Mouse (Mus musculus) hindbrain, embryonic 10.5 days (tissue): ENCODE data around the gene Dennd2c. TPM values are rescaled to one million over a fixed set of nuclear protein-coding genes. Genes with fewer than 3 reads are reported as not detected.
A peak's percentile ranks its signal among the peaks of the same experiment; 100 is the strongest.
"Not testable (repeated sequence)": the region's sequence is repeated elsewhere in the genome, so short reads cannot be mapped to it uniquely, and the experiment has no call there.

ENCODE experiments used
- DNase-seq: peaks from one replicate; pipeline ENCODE4 v3.0.0-alpha.2; 2017; ENCODE audit warnings: low spot score
- H3K27ac ChIP-seq: fragments of 300-500 bp; sonication (generic); 2 replicates; pipeline ENCODE4 v1.5.1; 2016; ENCODE audit warnings: mild to moderate bottlenecking, moderate library complexity
- H3K27me3 ChIP-seq: fragments of 300-500 bp; sonication (generic); 2 replicates; pipeline ENCODE4 v1.6.1; 2016; ENCODE audit warnings: mild to moderate bottlenecking; ENCODE audit not compliant: poor library complexity, insufficient read depth, severe bottlenecking
- H3K36me3 ChIP-seq: fragments of 300-500 bp; sonication (generic); 2 replicates; pipeline ENCODE4 v1.6.1; 2016; ENCODE audit warnings: mild to moderate bottlenecking, moderate library complexity
- H3K4me1 ChIP-seq: fragments of 300-500 bp; sonication (generic); replicated peaks from 2 replicates; pipeline ENCODE4 v1.6.1; 2016; ENCODE audit warnings: mild to moderate bottlenecking
- H3K4me3 ChIP-seq: fragments of 300-500 bp; sonication (generic); 2 replicates; pipeline ENCODE4 v1.5.1; 2016; ENCODE audit warnings: mild to moderate bottlenecking, moderate library complexity
- H3K9me3 ChIP-seq: fragments of 300-500 bp; sonication (generic); 2 replicates; pipeline ENCODE4 v1.6.1; 2016; ENCODE audit warnings: mild to moderate bottlenecking, moderate library complexity
- WGBS: fragments of 180-500 bp; shearing (Covaris S2); methylation state at CpG from one replicate; pipeline ENCODE4 v1.1.7; 2016; 5-methylcytosine and 5-hydroxymethylcytosine counted together
- polyA plus RNA-seq: library from polyadenylated mRNA; unstranded; fragments of >200 nt; fragmentation: Nextera tagmentation; extraction: Ambion mirVana; gene quantifications from 2 replicates; pipeline ENCODE4 v1.2.1, GENCODE M21; 2016

The Dennd2c gene
- polyA plus RNA-seq, 1 experiment from 2014 or later: 1.7 TPM

- Histone ChIP-seq H3K9me3 (no peaks in the 10 kb centered on the region), H3K4me3 (no peak overlapping the region), H3K27ac (no peak overlapping the region), H3K27me3 (no peaks in the 10 kb centered on the region), H3K36me3 (no peaks in the 10 kb centered on the region), H3K4me1 (peaks cover 8% of the 10 kb centered on the region)
- DNase-seq: no peak
- 85% methylated on average over 4 of the region's 4 CpGs for WGBS
These were observed 45.4 kb downstream of the Dennd2c start for GRCm38 (mm10) chr3:103147775-103148174.

DNA sequence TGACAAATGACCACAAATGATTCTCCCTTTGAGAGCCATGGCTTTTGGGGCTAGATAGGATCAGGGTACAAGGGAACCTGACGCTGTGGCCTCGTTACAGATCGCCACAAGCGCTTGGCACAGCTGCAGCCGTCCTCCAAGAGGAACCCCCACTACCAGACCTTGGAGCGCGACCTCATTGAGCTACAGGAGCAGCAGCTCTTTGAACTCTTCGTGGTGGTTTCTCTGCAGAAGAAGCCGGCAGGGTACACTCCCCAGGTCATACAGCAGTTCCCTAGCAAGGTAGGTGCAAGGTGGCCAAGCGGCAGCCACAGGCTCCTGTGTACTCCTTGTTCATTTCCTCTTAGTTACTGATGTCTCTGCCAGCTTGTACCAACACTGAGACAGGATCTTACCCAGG lies 46.5 kb downstream of the Dennd2c start:
- Histone ChIP-seq H3K27ac (no peak overlapping the region), H3K4me3 (no peak overlapping the region), H3K4me1 (peaks cover 8% of the 10 kb centered on the region), H3K27me3 (no peaks in the 10 kb centered on the region), H3K36me3 (0 out of 2 replicates have a peak, but pooled peaks cover 3% of the 10 kb centered on the region), H3K9me3 (no peaks in the 10 kb centered on the region)
- WGBS: 83% methylated on average over 10 of the region's 10 CpGs
- DNase-seq: no peak

- Histone ChIP-seq H3K27ac (no peak overlapping the region), H3K4me1 (no peaks in the 10 kb centered on the region), H3K27me3 (no peaks in the 10 kb centered on the region), H3K9me3 (no peaks in the 10 kb centered on the region), H3K36me3 (0 out of 2 replicates have a peak, but pooled peaks cover 3% of the 10 kb centered on the region), H3K4me3 (no peak overlapping the region)
- no peak for DNase-seq
These were observed 51.4 kb downstream of the Dennd2c start for GRCm38 (mm10) chr3:103153761-103154160.

DNA sequence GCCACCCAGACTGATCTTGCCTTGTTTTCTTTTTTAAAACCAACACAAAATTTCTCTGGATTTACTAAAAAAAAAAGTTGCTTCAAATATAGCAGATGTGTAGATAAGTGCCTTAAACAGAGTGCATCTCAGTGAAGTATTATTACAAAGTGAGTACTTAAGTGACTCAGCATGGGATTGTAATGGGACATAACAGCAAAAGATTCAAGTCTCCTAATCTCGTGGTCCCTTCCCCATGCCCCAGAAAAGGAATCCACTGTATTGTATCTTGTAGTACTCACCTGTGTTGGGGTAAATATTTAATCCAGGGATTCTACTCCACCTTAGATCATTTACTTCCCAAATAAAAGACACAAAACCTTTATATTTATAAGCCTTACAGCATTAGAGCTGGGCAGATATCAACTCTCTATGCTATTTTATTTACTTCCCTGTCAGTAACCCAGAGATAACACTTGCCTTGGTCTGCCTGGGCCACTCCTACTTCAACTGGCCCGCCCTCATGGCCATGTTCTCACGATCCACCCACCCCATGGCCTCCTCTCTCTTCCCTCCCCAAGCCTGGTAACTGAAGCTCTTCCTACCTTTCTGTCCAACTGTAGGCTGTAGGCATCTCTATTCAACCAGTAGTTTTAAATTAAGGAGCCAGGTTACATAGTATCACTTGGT lies 57.0 kb downstream of the Dennd2c start:
- Histone ChIP-seq H3K9me3 (no peaks in the 10 kb centered on the region), H3K27me3 (no peaks in the 10 kb centered on the region), H3K4me3 (no peak overlapping the region), H3K27ac (no peak overlapping the region), H3K4me1 (no peaks in the 10 kb centered on the region), H3K36me3 (no peaks in the 10 kb centered on the region)
- no peak for DNase-seq
- WGBS: 64% methylated on average over 3 of the region's 3 CpGs

DNA sequence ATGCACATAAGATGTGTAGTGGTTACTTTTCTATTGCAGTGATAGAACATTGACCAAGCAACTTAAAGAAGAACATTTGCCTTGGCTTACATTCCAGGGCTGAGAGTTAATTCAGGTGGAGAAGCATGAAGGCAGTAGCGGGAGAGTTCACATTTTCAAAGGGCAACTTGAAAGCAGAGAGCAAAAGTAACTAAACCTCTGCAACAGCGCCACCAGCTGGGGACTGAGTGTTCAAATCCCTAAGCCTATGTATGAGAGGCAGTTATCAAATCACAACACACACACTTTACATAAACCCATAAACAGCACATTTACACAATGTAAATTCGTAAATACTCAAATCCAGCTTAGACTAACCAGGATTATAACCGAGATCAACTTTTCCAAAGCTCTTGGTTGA lies 67.4 kb downstream of the Dennd2c start:
- Histone ChIP-seq H3K4me1 (peaks cover 17% of the 10 kb centered on the region), H3K9me3 (no peaks in the 10 kb centered on the region), H3K36me3 (peaks cover 17% of the 10 kb centered on the region), H3K27me3 (no peaks in the 10 kb centered on the region), H3K4me3 (no peak overlapping the region), H3K27ac (no peak overlapping the region)
- WGBS: 11% methylated on average over 4 of the region's 4 CpGs
- peak; percentile 76 for DNase-seq

DNA sequence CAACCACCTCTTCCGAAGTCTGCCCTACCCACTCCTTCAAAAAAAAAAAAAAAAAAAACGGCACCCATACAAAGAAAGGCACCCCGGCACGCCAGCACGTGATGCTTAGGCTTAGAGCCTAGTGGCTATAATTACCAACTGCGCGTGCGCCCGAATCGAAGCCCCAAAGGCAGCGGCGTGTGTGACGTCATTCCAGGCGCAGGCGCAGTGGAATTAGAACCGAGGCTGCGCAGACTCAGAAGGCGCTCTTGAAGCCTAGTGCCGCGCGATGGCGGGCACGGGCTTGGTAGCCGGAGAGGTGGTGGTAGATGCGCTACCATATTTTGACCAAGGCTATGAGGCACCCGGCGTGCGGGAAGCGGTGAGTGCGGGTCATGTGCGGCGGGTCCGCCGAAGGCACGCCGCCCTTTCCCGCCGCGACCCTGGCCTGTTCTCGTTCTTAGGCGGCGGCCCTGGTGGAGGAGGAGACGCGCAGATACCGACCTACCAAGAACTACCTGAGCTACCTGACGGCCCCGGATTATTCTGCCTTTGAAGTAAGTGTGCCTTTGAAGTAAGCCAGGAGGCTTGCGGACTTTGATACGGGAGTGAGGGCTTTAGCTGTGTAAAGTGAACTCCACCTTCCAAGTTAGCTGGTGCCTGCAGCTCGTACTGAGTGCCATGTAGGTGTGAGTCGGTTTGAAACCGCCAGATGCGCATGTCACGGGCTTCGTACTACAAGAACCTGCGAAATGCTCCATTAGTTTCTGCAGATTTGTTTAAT lies 69.3 kb downstream of the Dennd2c start, which contains the start of gene Bcas2:
Bcas2 (plus strand) TSS at position 151 of the 763 bp plus-strand sequence.
- Histone ChIP-seq H3K4me3 (peak within 1 kb of the TSS; percentile 90), H3K27ac (peak within 1 kb of the TSS; percentile 94), H3K27me3 (no peaks in the 10 kb centered on the region), H3K4me1 (peaks cover 17% of the 10 kb centered on the region), H3K36me3 (peaks cover 36% of the 10 kb centered on the region), H3K9me3 (no peaks in the 10 kb centered on the region)
- DNase-seq: peak; percentile 98
- under 1% methylated on average over 56 of the region's 56 CpGs for WGBS

GRCm38 (mm10) chr3:103172615-103173014 lies 70.2 kb downstream of the Dennd2c start:
- H3K9me3 ChIP-seq: no peaks in the 10 kb centered on the region
- H3K36me3 ChIP-seq: peaks cover 45% of the 10 kb centered on the region
- peaks cover 17% of the 10 kb centered on the region for H3K4me1 ChIP-seq
- peak overlapping the region; percentile 90 for H3K4me3 ChIP-seq
- H3K27ac ChIP-seq: peak overlapping the region; percentile 94; the same call in 1 of the 2 replicates
- H3K27me3 ChIP-seq: no peaks in the 10 kb centered on the region
- WGBS: 72% methylated on average over 5 of the region's 5 CpGs
- DNase-seq: no peak

GRCm38 (mm10) chr3:103176740-103177139 lies 74.3 kb downstream of the Dennd2c start:
- DNase-seq: no peak
- Histone ChIP-seq H3K4me1 (peaks cover 11% of the 10 kb centered on the region), H3K36me3 (peaks cover 70% of the 10 kb centered on the region), H3K4me3 (no peak overlapping the region), H3K27me3 (no peaks in the 10 kb centered on the region), H3K27ac (no peak overlapping the region), H3K9me3 (no peaks in the 10 kb centered on the region)
- 91% methylated on average over 4 of the region's 4 CpGs for WGBS

DNA sequence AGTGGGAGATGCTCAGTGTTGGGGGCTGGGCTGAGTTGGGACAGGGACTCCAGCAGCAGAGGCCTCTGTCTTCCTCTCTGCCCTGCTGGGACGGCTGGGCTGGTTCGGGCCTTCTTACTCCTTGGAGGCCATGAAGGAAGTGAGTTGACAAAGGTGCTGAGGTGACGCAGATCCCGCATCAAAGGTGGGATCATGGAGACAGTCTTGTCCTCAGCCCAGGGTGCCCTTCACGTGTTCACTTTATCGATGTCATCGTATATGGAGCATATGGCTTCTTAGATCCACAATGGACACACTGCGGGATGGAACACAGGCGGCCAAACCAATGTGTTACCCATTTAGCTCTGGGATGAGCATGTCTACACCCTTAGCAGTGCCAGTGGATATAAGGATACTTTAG lies 77.1 kb downstream of the Dennd2c start:
- no peak overlapping the region for H3K4me3 ChIP-seq
- no peaks in the 10 kb centered on the region for H3K9me3 ChIP-seq
- no peaks in the 10 kb centered on the region for H3K4me1 ChIP-seq
- H3K36me3 ChIP-seq: peaks cover 55% of the 10 kb centered on the region
- 93% methylated on average over 9 of the region's 9 CpGs for WGBS
- DNase-seq: no peak
- H3K27ac ChIP-seq: no peak overlapping the region
- no peaks in the 10 kb centered on the region for H3K27me3 ChIP-seq

DNA sequence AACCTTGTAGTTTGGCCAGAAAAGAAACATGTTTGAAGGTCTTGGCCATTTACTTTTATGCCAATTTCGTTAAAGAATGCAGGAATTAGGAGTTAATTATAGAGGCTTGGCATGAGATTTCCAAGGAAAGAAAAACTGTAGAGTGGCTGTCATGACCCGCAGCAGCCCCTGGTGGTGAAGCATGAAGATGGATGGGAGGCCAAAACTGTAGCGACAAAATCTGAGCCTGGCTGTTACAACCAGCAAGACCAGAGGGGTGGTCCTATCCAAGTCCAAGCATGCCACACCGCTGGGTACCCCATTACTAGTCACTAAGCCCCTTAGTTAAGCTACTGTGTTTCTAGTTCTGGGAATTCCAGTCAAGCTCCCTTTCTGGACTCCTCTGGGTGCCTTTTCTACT lies 78.8 kb downstream of the Dennd2c start:
- H3K4me3 ChIP-seq: no peak overlapping the region
- H3K27ac ChIP-seq: no peak overlapping the region
- no peak for DNase-seq
- H3K9me3 ChIP-seq: no peaks in the 10 kb centered on the region
- no peaks in the 10 kb centered on the region for H3K4me1 ChIP-seq
- WGBS: 61% methylated on average over 4 of the region's 4 CpGs
- no peaks in the 10 kb centered on the region for H3K27me3 ChIP-seq
- peaks cover 39% of the 10 kb centered on the region for H3K36me3 ChIP-seq

GRCm38 (mm10) chr3:103182821-103183220 lies 80.4 kb downstream of the Dennd2c start:
- WGBS: 83% methylated on average over 14 of the region's 14 CpGs
- no peak overlapping the region for H3K27ac ChIP-seq
- H3K4me3 ChIP-seq: no peak overlapping the region
- H3K27me3 ChIP-seq: no peaks in the 10 kb centered on the region
- no peaks in the 10 kb centered on the region for H3K9me3 ChIP-seq
- peaks cover 22% of the 10 kb centered on the region for H3K36me3 ChIP-seq
- H3K4me1 ChIP-seq: no peaks in the 10 kb centered on the region
- DNase-seq: no peak

DNA sequence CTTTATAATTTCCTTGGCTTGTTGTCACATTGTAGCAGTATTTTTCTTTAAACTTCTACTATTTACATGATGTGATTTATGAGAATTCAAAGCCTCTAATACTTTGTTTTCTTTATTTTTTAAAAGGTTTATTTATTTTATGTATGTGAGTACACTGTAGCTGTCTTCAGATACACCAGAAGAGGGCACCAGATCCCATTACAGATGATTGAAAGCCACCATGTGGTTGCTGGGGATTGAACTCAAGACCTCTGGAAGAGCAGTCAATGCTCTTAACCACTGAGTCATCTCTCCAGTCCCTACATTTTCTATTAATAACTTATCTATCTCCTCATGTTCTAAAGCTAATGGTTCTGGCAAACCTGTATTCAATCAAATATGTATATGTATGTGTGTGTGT lies 82.1 kb downstream of the Dennd2c start:
- not testable (repeated sequence) for DNase-seq, H3K9me3 ChIP-seq, H3K27me3 ChIP-seq, H3K36me3 ChIP-seq, H3K4me1 ChIP-seq, H3K4me3 ChIP-seq, H3K27ac ChIP-seq

DNA sequence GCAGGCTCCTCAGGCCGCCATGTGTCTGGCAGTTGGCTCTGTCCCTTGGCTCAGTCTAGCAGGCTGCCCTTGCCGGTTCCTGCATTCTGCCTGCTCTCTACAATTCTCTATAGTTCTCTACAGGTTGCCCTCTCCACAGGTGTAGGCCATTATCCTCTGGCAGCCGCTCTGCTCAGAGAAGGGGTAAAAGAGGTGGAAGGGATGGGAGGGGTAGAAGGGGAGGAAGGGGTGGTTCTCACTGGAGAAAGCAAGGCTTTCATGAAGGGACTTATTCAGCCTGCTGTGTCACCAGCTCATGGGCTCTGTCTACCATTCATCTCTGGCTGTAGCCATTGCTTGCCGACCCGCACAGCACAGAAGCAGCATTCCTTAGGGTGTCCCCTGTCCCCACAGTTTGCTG lies 86.0 kb downstream of the Dennd2c start:
- Histone ChIP-seq H3K27ac (no peak overlapping the region), H3K4me3 (no peak overlapping the region), H3K4me1 (peaks cover 6% of the 10 kb centered on the region), H3K27me3 (no peaks in the 10 kb centered on the region), H3K36me3 (no peaks in the 10 kb centered on the region), H3K9me3 (peaks cover 4% of the 10 kb centered on the region; the same call in 1 of the 2 replicates)
- WGBS: 49% methylated on average over 5 of the region's 5 CpGs
- DNase-seq: no peak
